Mouse (Mus musculus) CH12.LX (cell line): ENCODE measurements around the gene H2-DMa. TPM values are rescaled to one million over a fixed set of nuclear protein-coding genes. Genes with fewer than 3 reads are reported as not detected.
A peak's percentile ranks its signal among the peaks of the same experiment; 100 is the strongest.

Source experiments
- DNase-seq: peaks from one replicate; pipeline ENCODE4 v3.0.0-alpha.2; 2013; ENCODE audit errors: extremely low read depth
- H3K27ac ChIP-seq: 2 replicates; pipeline ENCODE4 v1.5.1; 2012; ENCODE audit warnings: low read depth, mild to moderate bottlenecking, control low read depth, moderate library complexity; ENCODE audit not compliant: insufficient read depth
- H3K27me3 ChIP-seq: replicated peaks from 2 replicates; pipeline ENCODE3; 2012; ENCODE audit warnings: inconsistent platforms
- H3K36me3 ChIP-seq, 2 experiments: replicated peaks in 1 of 2; 2 replicates each; pipeline versions ENCODE3 to v1.6.1; 2012; ENCODE audit warnings: inconsistent platforms in 1 of 2, low read length in 1 of 2, mild to moderate bottlenecking in 1 of 2, mixed read lengths in 1 of 2, moderate library complexity in 1 of 2; ENCODE audit not compliant: control insufficient read depth in 1 of 2, insufficient read depth in 1 of 2
- H3K4me1 ChIP-seq, 2 experiments: 2 replicates each; pipeline ENCODE4 v1.6.1; 2012; ENCODE audit warnings: inconsistent platforms in 1 of 2, moderate library complexity in 1 of 2; ENCODE audit not compliant: insufficient read depth in 2 of 2, control insufficient read depth in 1 of 2
- H3K4me2 ChIP-seq: 2 replicates; pipeline ENCODE4 v1.6.1; 2012; ENCODE audit warnings: low read depth, mild to moderate bottlenecking, control low read depth; ENCODE audit not compliant: poor library complexity, insufficient read depth, severe bottlenecking
- H3K4me3 ChIP-seq, 3 experiments: fragments of 150-350 bp in 1 of 3; sonication (generic) in 1 of 3; replicated peaks in 1 of 3; 2 replicates each; pipeline versions ENCODE3 to v1.5.1; 2011 to 2012; ENCODE audit warnings: low read depth in 2 of 3, low read length in 2 of 3, mild to moderate bottlenecking in 2 of 3, moderate library complexity in 2 of 3, control low read depth in 1 of 3, improper control_type of control experiment in 1 of 3, inconsistent platforms in 1 of 3, mixed read lengths in 1 of 3; ENCODE audit not compliant: poor library complexity in 1 of 3
- H3K79me2 ChIP-seq: replicated peaks from 2 replicates; pipeline ENCODE4 v1.6.1; 2012; ENCODE audit warnings: mild to moderate bottlenecking, moderate library complexity; ENCODE audit not compliant: control insufficient read depth, poor library complexity, insufficient read depth, severe bottlenecking; ENCODE audit errors: extremely low read depth
- H3K9ac ChIP-seq: 2 replicates; pipeline ENCODE4 v1.6.1; 2012; ENCODE audit warnings: low read depth, mild to moderate bottlenecking, control low read depth, moderate library complexity; ENCODE audit not compliant: insufficient read depth
- H3K9me3 ChIP-seq: replicated peaks from 2 replicates; pipeline ENCODE3; 2012; ENCODE audit warnings: low read length, inconsistent platforms, mixed read lengths
- BHLHE40 ChIP-seq: IDR thresholded peaks from 2 replicates; pipeline ENCODE4 v1.6.1; 2011; ENCODE audit warnings: mild to moderate bottlenecking, low read depth, low read length, improper control_type of control experiment
- CHD1 ChIP-seq: IDR thresholded peaks from 2 replicates; pipeline ENCODE4 v1.6.1; 2012; ENCODE audit warnings: low read depth, low read length, improper control_type of control experiment, inconsistent platforms
- CHD2 ChIP-seq: IDR thresholded peaks from 2 replicates; pipeline ENCODE4 v1.6.1; 2011; ENCODE audit warnings: low read length, improper control_type of control experiment
- CTCF ChIP-seq, 2 experiments: IDR thresholded peaks in 1 of 2; conservative IDR thresholded peaks in 1 of 2; 2 replicates each; pipeline ENCODE4 v1.5.1; 2011 to 2012; ENCODE audit warnings: low read depth in 2 of 2, low read length in 2 of 2, improper control_type of control experiment in 1 of 2, inconsistent platforms in 1 of 2, mild to moderate bottlenecking in 1 of 2, moderate library complexity in 1 of 2
- E2F4 ChIP-seq: IDR thresholded peaks from 2 replicates; pipeline ENCODE4 v1.6.1; 2011; ENCODE audit warnings: low read depth, low read length, improper control_type of control experiment; ENCODE audit not compliant: insufficient replicate concordance
- ELF1 ChIP-seq: IDR thresholded peaks from 2 replicates; pipeline ENCODE4 v1.6.1; 2014; ENCODE audit warnings: low read depth, mild to moderate bottlenecking, inconsistent platforms, low read length, improper control_type of control experiment
- EP300 ChIP-seq: IDR thresholded peaks from 2 replicates; pipeline ENCODE4 v1.6.1; 2011; ENCODE audit warnings: low read length, improper control_type of control experiment
- GABPA ChIP-seq: IDR thresholded peaks from 2 replicates; pipeline ENCODE4 v1.6.1; 2012; ENCODE audit warnings: low read depth, low read length, improper control_type of control experiment, inconsistent platforms; ENCODE audit not compliant: insufficient replicate concordance
- IRF4 ChIP-seq: IDR thresholded peaks from 2 replicates; pipeline ENCODE4 v1.6.1; 2014; ENCODE audit warnings: low read depth, mild to moderate bottlenecking, inconsistent platforms, low read length, improper control_type of control experiment
- MAFK ChIP-seq: IDR thresholded peaks from 2 replicates; pipeline ENCODE4 v1.6.1; 2011; ENCODE audit warnings: low read length, improper control_type of control experiment; ENCODE audit not compliant: insufficient replicate concordance
- MAX ChIP-seq: IDR thresholded peaks from 2 replicates; pipeline ENCODE4 v1.6.1; 2011; ENCODE audit warnings: low read length, improper control_type of control experiment
- MAZ ChIP-seq: IDR thresholded peaks from 2 replicates; pipeline ENCODE4 v1.6.1; 2012; ENCODE audit warnings: low read depth, mild to moderate bottlenecking, inconsistent platforms, low read length, improper control_type of control experiment, moderate library complexity
- MEF2A ChIP-seq: IDR thresholded peaks from 2 replicates; pipeline ENCODE4 v1.6.1; 2014; ENCODE audit warnings: low read depth, mild to moderate bottlenecking, inconsistent platforms, low read length, improper control_type of control experiment, borderline replicate concordance
- MYC ChIP-seq: IDR thresholded peaks from 2 replicates; pipeline ENCODE4 v1.6.1; 2011; ENCODE audit warnings: low read depth, mild to moderate bottlenecking, improper control_type of control experiment, low read length
- NELFE ChIP-seq: IDR thresholded peaks from 2 replicates; pipeline ENCODE4 v1.6.1; 2011; ENCODE audit warnings: low read depth, low read length, improper control_type of control experiment
- NRF1 ChIP-seq: IDR thresholded peaks from 2 replicates; pipeline ENCODE4 v1.6.1; 2014; ENCODE audit warnings: low read depth, mild to moderate bottlenecking, inconsistent platforms, low read length, improper control_type of control experiment, moderate library complexity
- PAX5 ChIP-seq: IDR thresholded peaks from 2 replicates; pipeline ENCODE4 v1.6.1; 2012; ENCODE audit warnings: low read length, inconsistent platforms, mixed read lengths
- POLR2AphosphoS2 ChIP-seq: IDR thresholded peaks from 2 replicates; pipeline ENCODE4 v1.6.1; 2011; ENCODE audit warnings: low read depth, low read length, improper control_type of control experiment
- RAD21 ChIP-seq: IDR thresholded peaks from 2 replicates; pipeline ENCODE4 v1.6.1; 2011; ENCODE audit warnings: low read depth, mild to moderate bottlenecking, low read length, improper control_type of control experiment, moderate library complexity
- RCOR1 ChIP-seq: conservative IDR thresholded peaks from 2 replicates; pipeline ENCODE4 v1.6.1; 2012; ENCODE audit warnings: low read depth, mild to moderate bottlenecking, inconsistent platforms, low read length, improper control_type of control experiment
- SIN3A ChIP-seq: IDR thresholded peaks from 2 replicates; pipeline ENCODE4 v1.6.1; 2012; ENCODE audit warnings: low read length, improper control_type of control experiment, inconsistent platforms
- SMC3 ChIP-seq: IDR thresholded peaks from 2 replicates; pipeline ENCODE4 v1.6.1; 2011; ENCODE audit warnings: low read depth, low read length, improper control_type of control experiment
- TCF12 ChIP-seq: IDR thresholded peaks from 2 replicates; pipeline ENCODE4 v1.6.1; 2014; ENCODE audit warnings: low read depth, mild to moderate bottlenecking, inconsistent platforms, low read length, improper control_type of control experiment
- USF1 ChIP-seq: IDR thresholded peaks from 2 replicates; pipeline ENCODE4 v1.6.1; 2014; ENCODE audit warnings: low read depth, mild to moderate bottlenecking, inconsistent platforms, low read length, improper control_type of control experiment
- ZC3H11A ChIP-seq: IDR thresholded peaks from 2 replicates; pipeline ENCODE4 v1.6.1; 2012; ENCODE audit warnings: low read depth, mild to moderate bottlenecking, inconsistent platforms, low read length, improper control_type of control experiment
- ZKSCAN1 ChIP-seq: IDR thresholded peaks from 2 replicates; pipeline ENCODE4 v1.6.1; 2012; ENCODE audit warnings: low read depth, inconsistent platforms, low read length, improper control_type of control experiment, borderline replicate concordance
- dilution Hi-C: fragments of 300-500 bp; cut with MboI; formaldehyde crosslinking; loops from 2 replicates; pipeline ENCODE4 v1.14.3; 2020; ENCODE audit warnings: low sequenced_read_pairs; ENCODE audit not compliant: extremely low pct_unique_long_range_greater_than_20kb, extremely low pct_ligation_motif_present
- in situ Hi-C: fragments of 300-500 bp; cut with MboI; formaldehyde crosslinking; loops from 3 replicates; pipeline ENCODE4 v1.14.3; 2019; ENCODE audit warnings: low sequenced_read_pairs, low pct_ligation_motif_present, low pct_unique_long_range_greater_than_20kb, mixed read lengths
- polyA plus RNA-seq: library from polyadenylated mRNA; unstranded; fragments of >175 nt; gene quantifications from 2 replicates; pipeline ENCODE4 v1.2.1, GENCODE M21; 2012; ENCODE audit warnings: low read depth; ENCODE audit not compliant: insufficient read length
- total RNA-seq, 2 experiments: library from RNA; depleted of rRNA; stranded (reverse); fragments of 300-350 nt in 1 of 2; fragments of >200 nt in 1 of 2; gene quantifications; 2 replicates each; pipeline ENCODE4 v1.2.3; 2012 to 2014

Gene H2-DMa
- total and polyA plus RNA-seq, 3 experiments, result 67.7 to 119 (median 112) TPM

- H3K27ac ChIP-seq, result no peak overlapping the region
These were observed 18.2 kb upstream of the H2-DMa start for GRCm38 (mm10) chr17:34101185-34101584.

DNA sequence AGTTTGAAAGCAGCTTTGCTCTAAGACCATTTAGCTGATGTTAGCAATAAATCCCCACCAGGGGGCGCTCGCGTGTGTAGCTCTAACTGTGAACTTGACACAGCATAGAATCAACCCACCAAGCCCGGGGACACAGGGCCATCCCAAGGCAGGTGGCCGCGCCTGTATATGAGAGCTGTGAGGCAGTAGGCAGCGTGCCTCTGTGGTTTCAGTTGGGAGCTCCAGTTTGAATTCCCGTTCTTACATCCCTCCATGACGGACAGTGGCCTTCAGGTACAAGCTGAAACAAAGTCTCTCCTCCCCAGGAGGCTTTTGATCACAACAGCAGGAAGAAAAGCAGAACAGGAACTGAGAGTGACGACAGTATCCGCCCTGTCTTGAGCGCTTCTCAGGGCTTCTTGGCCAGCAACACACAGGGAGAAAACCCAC, 17.7 kb upstream of the H2-DMa start:
- Histone ChIP-seq H3K27me3 (no peaks in the 10 kb centered on the region), H3K9me3 (peaks cover 4% of the 10 kb centered on the region), H3K27ac (peak overlapping the region; percentile 76), H3K79me2 (no peaks in the 10 kb centered on the region), H3K36me3 (no peaks in the 10 kb centered on the region), H3K4me3 (peak overlapping the region; percentile 28 to 68 (median 57)), H3K9ac (peak overlapping the region; percentile 68), H3K4me2 (peak overlapping the region; percentile 94; the same call in 1 of the 2 replicates), H3K4me1 (peaks cover 17 to 63% of the 10 kb centered on the region in 2 experiments)
- TF ChIP-seq ELF1 (0 out of 2 replicates have a peak, but pooled peaks have one; percentile 33), MAFK (peak; percentile 90), SIN3A (peak; percentile 58), TCF12 (peak; percentile 32; the same call in 1 of the 2 replicates), MEF2A (peak; percentile 50), EP300 (peak; percentile 87), BHLHE40 (peak; percentile 53), E2F4 (no peak), ZKSCAN1 (no peak), POLR2AphosphoS2 (no peak), CHD2 (0 out of 2 replicates have a peak, but pooled peaks have one; percentile 42), NELFE (peak; percentile 51; the same call in 1 of the 2 replicates), IRF4 (peak; percentile 95), MYC (0 out of 2 replicates have a peak, but pooled peaks have one; percentile 10), SMC3 (peak; percentile 76), RAD21 (peak; percentile 55), MAX (peak; percentile 33; the same call in 1 of the 2 replicates), CTCF (conservative IDR thresholded peaks at IDR 0.05 in 1 of 2, IDR thresholded peaks at IDR 0.05 in 1 of 2; ENCODE audit: low read depth in 2 of 2, low read length in 2 of 2) (peak; percentile 84 to 89), MAZ (0 out of 2 replicates have a peak, but pooled peaks have one; percentile 41), PAX5 (no peak), ZC3H11A (no peak)
- dilution Hi-C loops (no loop called here), in situ Hi-C loops (no loop called here)
- peak; percentile 96 for DNase-seq

More at GRCm38 (mm10) chr17:34101185-34101584, 18.2 kb upstream of the H2-DMa start:
- Histone ChIP-seq H3K9me3 (peaks cover 4% of the 10 kb centered on the region), H3K79me2 (no peaks in the 10 kb centered on the region), H3K9ac (no peak overlapping the region), H3K4me2 (no peak overlapping the region), H3K4me3 (peak overlapping the region in 1 of 3 experiments; percentile 57), H3K4me1 (peaks cover 17 to 65% of the 10 kb centered on the region in 2 experiments), H3K27me3 (no peaks in the 10 kb centered on the region), H3K36me3 (peaks cover 0 to under 1% of the 10 kb centered on the region in 2 experiments)
- dilution Hi-C loops (no loop called here), in situ Hi-C loops (no loop called here)
- no peak for DNase-seq
- TF ChIP-seq TCF12, result no peak
- no peak for TF ChIP-seq POLR2AphosphoS2
- no peak for TF ChIP-seq SMC3
- no peak for TF ChIP-seq CHD1
- no peak for TF ChIP-seq USF1
- no peak for TF ChIP-seq ELF1
- no peak for TF ChIP-seq RCOR1
- TF ChIP-seq IRF4, result no peak
- no peak for TF ChIP-seq ZC3H11A
- TF ChIP-seq E2F4, result no peak
- no peak for TF ChIP-seq GABPA
- TF ChIP-seq ZKSCAN1, result no peak
- TF ChIP-seq NRF1, result no peak
- no peak for TF ChIP-seq RAD21
